Mouse (Mus musculus) ES-E14 (cell line): ENCODE results near the gene S1pr4. TPM values are rescaled to one million over a fixed set of nuclear protein-coding genes. Genes with fewer than 3 reads are reported as not detected.

Experiments
- DNase-seq: peaks from one replicate; pipeline ENCODE4 v3.0.0-alpha.2; 2013; ENCODE audit warnings: low read depth, low spot score
- H3K27ac ChIP-seq: 2 replicates; pipeline ENCODE4 v1.5.1; 2012; ENCODE audit warnings: low read depth, mild to moderate bottlenecking, low read length, moderate library complexity, mixed read lengths; ENCODE audit not compliant: poor library complexity, insufficient read depth, severe bottlenecking
- H3K36me3 ChIP-seq: 2 replicates; pipeline ENCODE4 v1.6.1; 2012; ENCODE audit warnings: mild to moderate bottlenecking, low read length, moderate library complexity, mixed read lengths; ENCODE audit not compliant: control insufficient read depth, poor library complexity, insufficient read depth, severe bottlenecking
- H3K4me1 ChIP-seq, 2 experiments: fragments of 150-350 bp in 1 of 2; sonication (generic) in 1 of 2; 2 replicates each; pipeline ENCODE4 v1.6.1; 2012; ENCODE audit warnings: low read length in 2 of 2, mild to moderate bottlenecking in 1 of 2, mixed read lengths in 1 of 2; ENCODE audit not compliant: control insufficient read depth in 2 of 2, insufficient read depth in 2 of 2, poor library complexity in 1 of 2
- H3K4me3 ChIP-seq, 2 experiments: fragments of 150-350 bp in 1 of 2; sonication (generic) in 1 of 2; 2 replicates each; pipeline ENCODE4 v1.5.1; 2012; ENCODE audit warnings: low read length in 2 of 2, low read depth in 1 of 2, mild to moderate bottlenecking in 1 of 2, mixed read lengths in 1 of 2; ENCODE audit not compliant: insufficient read depth in 1 of 2, poor library complexity in 1 of 2, severe bottlenecking in 1 of 2
- H3K9ac ChIP-seq: 2 replicates; pipeline ENCODE4 v1.6.1; 2012; ENCODE audit warnings: low read depth, mild to moderate bottlenecking, low read length, mixed read lengths; ENCODE audit not compliant: poor library complexity, insufficient read depth, severe bottlenecking
- H3K9me3 ChIP-seq: fragments of 150-350 bp; sonication (generic); 2 replicates; pipeline ENCODE4 v1.6.1; 2012; ENCODE audit warnings: low read depth, mild to moderate bottlenecking, low read length; ENCODE audit not compliant: control insufficient read depth, insufficient read depth
- CHD2 ChIP-seq: IDR thresholded peaks from 2 replicates; pipeline ENCODE4 v1.6.1; 2014; ENCODE audit warnings: mild to moderate bottlenecking, low read depth, low read length, inconsistent platforms
- ZC3H11A ChIP-seq: IDR thresholded peaks from 2 replicates; pipeline ENCODE4 v1.6.1; 2012; ENCODE audit warnings: low read depth, mild to moderate bottlenecking, inconsistent platforms, low read length, borderline replicate concordance
- in situ Hi-C, 2 experiments: fragments of 600-800 bp; cut with MboI; formaldehyde crosslinking; loops; one replicate each; pipeline ENCODE4 v1.15.1; 2025; ENCODE audit warnings: low sequenced_read_pairs in 2 of 2, inconsistent platforms in 1 of 2; ENCODE audit not compliant: unreplicated experiment in 2 of 2
- total RNA-seq: library from RNA; depleted of rRNA; stranded (reverse); fragments of 300-350 nt; gene quantifications from 2 replicates; pipeline ENCODE4 v1.2.3, GENCODE M21; 2012; rRNA removed

The S1pr4 gene
- total RNA-seq, 1 experiment, result 0.94 TPM

GRCm38 (mm10) chr10:81450140-81450539 is 49.8 kb downstream of the S1pr4 start:
- in situ Hi-C loops, result loop anchor here in 1 of 2 experiments (5.0 kb wide), 1 partner anchor 53 kb away; no protein-coding TSS in a partner anchor
- Histone ChIP-seq H3K4me3 (no peak overlapping the region), H3K36me3 (no peaks in the 10 kb centered on the region)

More at GRCm38 (mm10) chr10:81450140-81450539, 49.8 kb downstream of the S1pr4 start:
- Histone ChIP-seq H3K4me1 (no peaks in the 10 kb centered on the region; a peak in 2 of 4 replicates), H3K9me3 (no peaks in the 10 kb centered on the region), H3K9ac (no peak overlapping the region), H3K27ac (no peak overlapping the region)
- TF ChIP-seq CHD2 (no peak), ZC3H11A (peak; percentile 79)
- peak; percentile 75 for DNase-seq

Other genes starting within 250 kb of the S1pr4 start
- gene Matk, start 247.2 kb downstream of the S1pr4 start, total RNA-seq, result 0.85 and 5.0 TPM in 2 replicates
- 114 and 138 TPM in 2 replicates for gene Mrpl54, start 233.2 kb downstream of the S1pr4 start, total RNA-seq
- 72.3 and 90.2 TPM in 2 replicates for gene Apba3, start 233.2 kb downstream of the S1pr4 start, total RNA-seq
- 5.2 and 15.2 TPM in 2 replicates for gene Tjp3, start 208.6 kb downstream of the S1pr4 start, total RNA-seq
- 27.3 and 34.6 TPM in 2 replicates for gene Pip5k1c, start 207.2 kb downstream of the S1pr4 start, total RNA-seq
- 53.1 and 54.9 TPM in 2 replicates for gene Cactin, start 179.0 kb downstream of the S1pr4 start, total RNA-seq
- gene Tbxa2r, start 171.4 kb downstream of the S1pr4 start, total RNA-seq, result 2.3 and 4.5 TPM in 2 replicates
- gene Gipc3, start 156.9 kb downstream of the S1pr4 start, total RNA-seq, result 0.09 and 0.16 TPM in 2 replicates
- gene Hmg20b, start 149.7 kb downstream of the S1pr4 start, total RNA-seq, result 43.5 and 55.9 TPM in 2 replicates
- 28.7 and 46.1 TPM in 2 replicates for gene Mfsd12, start 142.6 kb downstream of the S1pr4 start, total RNA-seq
- 9.4 and 19.1 TPM in 2 replicates for gene 4930404N11Rik, start 134.3 kb downstream of the S1pr4 start, total RNA-seq
- 63.0 and 94.5 TPM in 2 replicates for gene Fzr1, start 121.6 kb downstream of the S1pr4 start, total RNA-seq
- gene Dohh, start 115.7 kb downstream of the S1pr4 start, total RNA-seq, result 168 and 183 TPM in 2 replicates
- gene Gm48551, start 115.7 kb downstream of the S1pr4 start, total RNA-seq, result 1.1 and 1.8 TPM in 2 replicates
- 2.5 and 2.7 TPM in 2 replicates for gene Gm48552, start 111.1 kb downstream of the S1pr4 start, total RNA-seq
- gene Smim24, start 107.1 kb downstream of the S1pr4 start, total RNA-seq, result 1.7 TPM in 2 replicates
- gene Nfic, start 44.5 kb downstream of the S1pr4 start, total RNA-seq, result 4.9 and 6.3 TPM in 2 replicates
- 5.0 and 8.2 TPM in 2 replicates for gene Celf5, start 17.4 kb downstream of the S1pr4 start, total RNA-seq
- 254 and 393 TPM in 2 replicates for gene Ncln, start 3.7 kb downstream of the S1pr4 start, total RNA-seq
- 11.8 and 16.6 TPM in 2 replicates for gene Gna15, start 24.1 kb upstream of the S1pr4 start, total RNA-seq
- 52.1 and 53.4 TPM in 2 replicates for gene Gna11, start 45.1 kb upstream of the S1pr4 start, total RNA-seq
- 102 and 145 TPM in 2 replicates for gene Aes, start 59.4 kb upstream of the S1pr4 start, total RNA-seq
- 2.4 and 2.6 TPM in 2 replicates for gene Tle2, start 74.4 kb upstream of the S1pr4 start, total RNA-seq
- gene Tle6, start 100.9 kb upstream of the S1pr4 start, total RNA-seq, result 17.7 and 22.0 TPM in 2 replicates
- 2.3 and 2.5 TPM in 2 replicates for gene BC025920, start 106.1 kb upstream of the S1pr4 start, total RNA-seq
- gene Sirt6, start 127.7 kb upstream of the S1pr4 start, total RNA-seq, result 14.5 and 16.7 TPM in 2 replicates
- gene Ankrd24, start 128.4 kb upstream of the S1pr4 start, total RNA-seq, result 14.4 and 18.6 TPM in 2 replicates
- 5.3 and 5.5 TPM in 2 replicates for gene Gm10778, start 148.9 kb upstream of the S1pr4 start, total RNA-seq
- 6.1 and 7.3 TPM in 2 replicates for gene Zfp433, start 204.7 kb upstream of the S1pr4 start, total RNA-seq